Mouse (Mus musculus) lung, embryonic 14.5 days (tissue): ENCODE data around the gene Rhd. TPM values are rescaled to one million over a fixed set of nuclear protein-coding genes. Genes with fewer than 3 reads are reported as not detected.
"Not testable (repeated sequence)": the region's sequence is repeated elsewhere in the genome, so short reads cannot be mapped to it uniquely, and the experiment has no call there.

Experiments
- ATAC-seq: fragments of 200-750 bp; cut with Nextera tagmentation; 2 replicates; pipeline ENCODE4 v1.8.0; 2017; ENCODE audit warnings: mild to moderate bottlenecking, moderate TSS enrichment, moderate library complexity; ENCODE audit not compliant: insufficient read depth
- DNase-seq: peaks from one replicate; pipeline ENCODE4 v3.0.0-alpha.2; 2015
- H3K27ac ChIP-seq: fragments of 300-500 bp; sonication (generic); 2 replicates; pipeline ENCODE4 v1.5.1; 2014; ENCODE audit warnings: low read depth, mild to moderate bottlenecking, moderate library complexity
- H3K27me3 ChIP-seq: fragments of 300-500 bp; sonication (generic); 2 replicates; pipeline ENCODE4 v1.6.1; 2014; ENCODE audit warnings: low read length, control low read depth; ENCODE audit not compliant: insufficient read depth
- H3K36me3 ChIP-seq: fragments of 300-500 bp; sonication (generic); 2 replicates; pipeline ENCODE4 v1.6.1; 2014; ENCODE audit warnings: control low read depth; ENCODE audit not compliant: insufficient read depth
- H3K4me1 ChIP-seq: fragments of 300-500 bp; sonication (generic); 2 replicates; pipeline ENCODE4 v1.6.1; 2014; ENCODE audit warnings: antibody characterized with exemption, control low read depth; ENCODE audit not compliant: insufficient read depth
- H3K4me2 ChIP-seq: fragments of 300-500 bp; sonication (generic); 2 replicates; pipeline ENCODE4 v1.6.1; 2014; ENCODE audit warnings: mild to moderate bottlenecking
- H3K4me3 ChIP-seq: fragments of 300-500 bp; sonication (generic); 2 replicates; pipeline ENCODE4 v1.5.1; 2014; ENCODE audit warnings: low read depth, low read length
- H3K9ac ChIP-seq: fragments of 300-500 bp; sonication (generic); 2 replicates; pipeline ENCODE4 v1.6.1; 2014
- H3K9me3 ChIP-seq: fragments of 300-500 bp; sonication (generic); 2 replicates; pipeline ENCODE4 v1.6.1; 2016; ENCODE audit warnings: low read depth, low read length, control low read depth
- CTCF ChIP-seq: IDR thresholded peaks from 2 replicates; pipeline ENCODE4 v1.5.1; 2016; ENCODE audit warnings: antibody characterized with exemption, low read depth
- WGBS: fragments of 180-500 bp; shearing (Covaris S2); extraction: QIAGEN DNeasy Blood & Tissue Kit; methylation state at CpG from one replicate; pipeline ENCODE4 v1.1.7; 2014; 5-methylcytosine and 5-hydroxymethylcytosine counted together
- polyA plus RNA-seq: library from polyadenylated mRNA; unstranded; fragments of >200 nt; fragmentation: Nextera tagmentation; extraction: Ambion mirVana; gene quantifications from 2 replicates; pipeline ENCODE4 v1.2.1, GENCODE M21; 2014

Gene Rhd
- 1.6 and 1.7 TPM in 2 replicates for polyA plus RNA-seq

DNA sequence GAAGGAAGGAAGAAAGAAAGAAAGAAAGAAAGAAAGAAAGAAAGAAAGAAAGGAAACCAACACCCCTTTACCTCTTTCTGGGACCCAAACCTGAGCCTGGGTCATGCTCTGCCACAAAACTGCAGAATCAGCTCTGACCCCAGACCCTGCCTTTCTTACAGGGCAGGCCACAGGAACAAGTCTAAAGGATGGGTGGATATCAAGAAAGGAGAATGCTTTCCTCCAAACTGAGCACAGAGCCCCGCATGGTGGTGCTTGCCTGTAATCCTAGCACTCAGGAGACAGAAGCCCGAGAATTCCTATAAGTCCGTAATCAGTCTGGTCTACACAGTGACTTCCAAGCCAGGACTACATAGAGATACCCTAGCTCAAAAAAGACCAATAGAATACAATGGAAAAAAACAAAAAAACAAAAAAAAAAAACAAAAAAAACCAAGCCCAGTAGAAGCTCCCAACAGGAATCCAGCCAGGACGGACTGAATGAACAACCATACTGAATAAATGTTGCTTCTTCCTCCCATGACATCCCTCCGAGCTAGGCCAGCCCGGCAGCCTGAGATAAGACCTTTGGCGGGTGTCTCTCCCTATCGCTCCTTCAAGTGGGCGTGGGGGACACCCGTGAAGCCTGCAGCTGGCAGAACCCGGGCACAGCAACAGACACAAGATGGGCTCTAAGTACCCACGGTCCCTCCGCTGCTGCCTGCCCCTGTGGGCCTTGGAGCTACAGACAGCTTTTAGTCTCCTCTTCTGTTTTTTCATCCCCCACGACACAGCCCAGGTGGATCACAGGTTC lies at the start of gene Rhd:
Rhd (plus strand) TSS at position 600 of the 793 bp plus-strand sequence.
- no peaks in the 10 kb centered on the region for H3K36me3 ChIP-seq
- WGBS, result 52% methylated on average over 14 of the region's 14 CpGs
- H3K4me2 ChIP-seq, result no peak within 1 kb of the TSS
- ATAC-seq (no peak), DNase-seq (no peak)
- peak within 1 kb of the TSS; percentile 9; the same call in 1 of the 2 replicates for H3K9ac ChIP-seq
- no peak within 1 kb of the TSS; the same call in 1 of the 2 replicates for H3K27ac ChIP-seq
- peak within 1 kb of the TSS; percentile 17; the same call in 1 of the 2 replicates for H3K4me3 ChIP-seq
- peaks cover 9% of the 10 kb centered on the region for H3K27me3 ChIP-seq
- no peaks in the 10 kb centered on the region for H3K4me1 ChIP-seq
- H3K9me3 ChIP-seq, result no peaks in the 10 kb centered on the region
- no peak for TF ChIP-seq CTCF

DNA sequence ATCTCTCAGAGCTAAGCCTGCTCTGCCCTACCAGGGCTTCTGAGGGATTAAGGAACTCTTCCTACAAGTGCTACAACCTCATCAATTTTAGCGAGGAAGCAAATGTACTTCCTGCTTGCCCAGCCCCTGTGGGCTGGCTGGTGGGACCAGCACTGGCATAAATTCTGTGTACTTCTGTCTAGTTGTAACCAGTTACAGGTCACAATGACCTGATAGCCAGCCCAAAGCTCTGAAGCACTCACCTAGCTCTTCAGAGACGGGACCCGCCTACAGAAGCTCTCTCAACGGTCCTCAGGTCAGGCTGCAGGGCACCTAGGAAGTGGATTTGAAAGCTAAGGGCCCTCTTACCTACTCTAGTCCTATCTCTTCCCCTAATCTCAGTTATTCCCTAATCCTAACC lies 46.6 kb upstream of the Rhd start:
- no peak overlapping the region for H3K27ac ChIP-seq
- ATAC-seq, result no peak
- 65% methylated on average over 4 of the region's 4 CpGs for WGBS

GRCm38 (mm10) chr4:134821061-134821460 lies 43.3 kb upstream of the Rhd start:
- ATAC-seq (no peak), DNase-seq (peak; percentile 43)
- no peaks in the 10 kb centered on the region for H3K9me3 ChIP-seq
- no peak overlapping the region for H3K9ac ChIP-seq
- H3K4me2 ChIP-seq, result no peak overlapping the region
- H3K36me3 ChIP-seq, result peaks cover 29% of the 10 kb centered on the region
- H3K27me3 ChIP-seq, result no peaks in the 10 kb centered on the region
- TF ChIP-seq CTCF, result no peak
- H3K4me3 ChIP-seq, result no peak overlapping the region
- peak overlapping the region; percentile 31; the same call in 1 of the 2 replicates for H3K27ac ChIP-seq
- 27% methylated on average over 1 of the region's 1 CpGs for WGBS
- H3K4me1 ChIP-seq, result peaks cover 8% of the 10 kb centered on the region

More for the DNA sequence above, 46.6 kb upstream of the Rhd start:
- Histone ChIP-seq H3K27me3 (no peaks in the 10 kb centered on the region), H3K4me1 (peaks cover 8% of the 10 kb centered on the region), H3K4me3 (no peak overlapping the region), H3K9me3 (no peaks in the 10 kb centered on the region), H3K4me2 (no peak overlapping the region), H3K9ac (no peak overlapping the region), H3K36me3 (peaks cover 29% of the 10 kb centered on the region; the same call in 1 of the 2 replicates)
- DNase-seq, result no peak
- TF ChIP-seq CTCF, result no peak

DNA sequence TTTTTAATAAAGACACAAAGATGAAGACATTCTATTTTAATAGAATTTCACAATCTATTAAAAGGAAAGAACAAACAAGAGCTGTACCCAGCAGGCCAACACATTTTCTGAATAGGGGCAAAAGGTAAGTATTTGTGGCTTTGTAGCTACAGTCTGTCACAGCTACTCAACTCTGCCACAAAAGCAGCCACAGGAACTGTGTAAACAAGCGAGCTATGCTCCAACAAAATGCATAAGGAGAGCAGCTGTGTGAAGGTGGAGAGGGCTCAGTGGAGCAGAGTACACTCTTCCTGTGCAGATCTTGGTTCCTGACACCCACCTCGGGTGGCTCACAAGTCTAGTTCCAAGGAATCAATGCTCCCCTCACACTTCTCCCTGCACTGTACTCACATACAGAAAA lies 40.8 kb upstream of the Rhd start:
- Histone ChIP-seq H3K27ac (peak overlapping the region; percentile 46; the same call in 1 of the 2 replicates), H3K4me3 (no peak overlapping the region), H3K4me2 (no peak overlapping the region), H3K9me3 (no peaks in the 10 kb centered on the region), H3K27me3 (no peaks in the 10 kb centered on the region), H3K36me3 (peaks cover 41% of the 10 kb centered on the region), H3K9ac (no peak overlapping the region), H3K4me1 (peaks cover 8% of the 10 kb centered on the region)
- DNase-seq (peak; percentile 36), ATAC-seq (peak; percentile 65; the same call in 1 of the 2 replicates)
- WGBS, result 48% methylated on average over 2 of the region's 2 CpGs
- no peak for TF ChIP-seq CTCF

- ATAC-seq, H3K27ac ChIP-seq, H3K9ac ChIP-seq, H3K27me3 ChIP-seq, DNase-seq, H3K4me3 ChIP-seq, H3K9me3 ChIP-seq, H3K4me2 ChIP-seq, H3K4me1 ChIP-seq: not testable (repeated sequence)
- H3K36me3 ChIP-seq, result peaks cover 43% of the 10 kb centered on the region
- 97% methylated on average over 11 of the region's 11 CpGs for WGBS
Measured at GRCm38 (mm10) chr4:134825864-134826263, 38.5 kb upstream of the Rhd start.

DNA sequence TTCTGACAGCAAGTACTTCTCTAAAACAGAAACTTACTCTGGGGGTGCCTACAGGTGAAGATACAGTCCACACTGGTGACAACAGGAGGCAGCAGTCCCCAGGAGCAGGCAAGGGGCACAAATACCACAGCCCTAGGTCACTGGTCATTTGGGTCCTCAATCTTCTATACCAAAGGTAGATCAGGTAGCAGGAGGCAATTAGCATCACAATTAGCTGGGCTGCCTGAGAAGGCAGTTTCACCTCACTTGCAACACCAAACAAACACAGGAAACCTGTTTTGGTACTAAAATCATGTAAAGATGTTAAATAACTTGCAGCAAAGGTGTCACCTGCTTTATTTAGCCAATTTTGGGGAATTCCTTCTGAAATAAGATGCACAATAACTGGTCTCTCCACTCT lies 38.0 kb upstream of the Rhd start:
- no peak overlapping the region for H3K4me3 ChIP-seq
- H3K9ac ChIP-seq, result no peak overlapping the region
- no peak for ATAC-seq
- TF ChIP-seq CTCF, result no peak
- no peaks in the 10 kb centered on the region for H3K27me3 ChIP-seq
- H3K36me3 ChIP-seq, result peaks cover 48% of the 10 kb centered on the region
- no peak overlapping the region for H3K27ac ChIP-seq
- H3K4me1 ChIP-seq, result peaks cover 6% of the 10 kb centered on the region
- H3K9me3 ChIP-seq, result no peaks in the 10 kb centered on the region
- DNase-seq, result no peak
- H3K4me2 ChIP-seq, result no peak overlapping the region

DNA sequence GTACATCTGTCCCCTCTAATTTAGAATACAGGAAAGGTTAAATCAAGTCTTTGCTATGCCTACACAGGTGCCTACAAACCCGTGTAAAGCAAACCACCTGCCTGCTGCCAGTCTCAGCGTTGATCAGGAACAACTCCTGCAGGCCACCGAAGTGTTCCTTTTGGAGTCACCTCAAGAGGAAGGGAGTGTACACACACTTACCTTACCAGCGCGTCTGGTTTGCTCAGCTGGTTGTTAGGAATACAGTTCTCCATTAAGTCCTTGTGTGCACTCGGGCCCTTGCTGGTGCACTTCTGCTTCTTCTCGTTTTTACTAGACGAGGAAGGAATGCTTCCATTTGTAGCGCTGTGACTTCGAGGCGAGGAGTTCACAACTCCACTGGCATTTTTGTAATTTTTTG lies 36.5 kb upstream of the Rhd start:
- H3K9me3 ChIP-seq, result no peaks in the 10 kb centered on the region
- 62% methylated on average over 11 of the region's 11 CpGs for WGBS

More for the DNA sequence above, 36.5 kb upstream of the Rhd start:
- Histone ChIP-seq H3K4me2 (no peak overlapping the region), H3K36me3 (peaks cover 53% of the 10 kb centered on the region), H3K4me3 (no peak overlapping the region), H3K9ac (no peak overlapping the region), H3K27me3 (no peaks in the 10 kb centered on the region), H3K4me1 (no peaks in the 10 kb centered on the region), H3K27ac (peak overlapping the region; percentile 76; the same call in 1 of the 2 replicates)
- no peak for TF ChIP-seq CTCF
- peak; percentile 67 for DNase-seq
- no peak for ATAC-seq
